15 mouse cellular contexts compared by ENCODE assay signal in genomic region chr2:25878516-25878915, GRCm38 (mm10). TPM values are rescaled to one million over a fixed set of nuclear protein-coding genes. Genes with fewer than 3 reads are reported as not detected.
DNase-seq lines count a peak whose midpoint lies in the region; ATAC-seq and TF ChIP-seq lines count a peak whose summit lies in the region.
"Had no signal": no experiment of that assay in that cellular context is flagged by ENCODE, and none has a peak within 500 bp of the region (broad histone marks: within the 10 kb centered on the region; RNA-seq: fewer than 3 reads in every experiment).

No protein-coding gene starts in this region.

- no peak overlapping the region for H3K27ac ChIP-seq in limb, embryonic 12.5 days
- H3K27ac ChIP-seq in limb, embryonic 10.5 days = no peak overlapping the region
- no peak overlapping the region for H3K27ac ChIP-seq in hindbrain, embryonic 16.5 days (ENCODE audit: low read depth, low read length)
- no peak overlapping the region for H3K27ac ChIP-seq in olfactory bulb, adult 2 months (ENCODE audit: insufficient read depth, low read depth, low read length)
- H3K27ac ChIP-seq: heart, embryonic 13.5 days; kidney, postnatal 0 days; liver, embryonic 14.5 days had no signal

- peaks cover 63% of the 10 kb centered on the region for H3K27me3 ChIP-seq in limb, embryonic 12.5 days
- H3K27me3 ChIP-seq in limb, embryonic 10.5 days (ENCODE audit: low read depth, poor library complexity, severe bottlenecking) = peaks cover 52% of the 10 kb centered on the region
- no peaks in the 10 kb centered on the region; the same call in 1 of the 2 replicates for H3K27me3 ChIP-seq in hindbrain, embryonic 16.5 days (replicated peaks; ENCODE audit: control insufficient read depth, insufficient read depth, low read length)

- no peak for DNase-seq in limb, embryonic 10.5 days (ENCODE audit: low spot score)
- peak; percentile 41 to 45 for DNase-seq in cerebellum, postnatal 10 days
- no peak for DNase-seq in frontal cortex, postnatal 25 days (ENCODE audit: low spot score in 2 of 2)
- DNase-seq in urinary bladder, postnatal 25 days (ENCODE audit: low spot score) = no peak
- DNase-seq: gastrocnemius, postnatal 25 days; spleen, adult 18-20 months had no signal

- 72% methylated on average over 2 of the region's 2 CpGs for WGBS in limb, embryonic 12.5 days
- 76% methylated on average over 2 of the region's 2 CpGs for WGBS in limb, embryonic 10.5 days
- WGBS in hindbrain, embryonic 16.5 days = 68% methylated on average over 2 of the region's 2 CpGs
- 52% methylated on average over 2 of the region's 2 CpGs for WGBS in olfactory bulb, adult 2 months

- TF ChIP-seq CTCF in olfactory bulb, adult 2 months (IDR thresholded peaks at IDR 0.05; ENCODE audit: insufficient read depth, low read depth, low read length) = no peak

- H3K9ac ChIP-seq in limb, embryonic 12.5 days (replicated peaks) = no peak overlapping the region
- peak overlapping the region; percentile 85 for H3K9ac ChIP-seq in hindbrain, embryonic 16.5 days (ENCODE audit: low read depth, low read length)
- H3K9ac ChIP-seq: heart, embryonic 13.5 days; liver, embryonic 14.5 days had no signal

- no peak overlapping the region for H3K4me2 ChIP-seq in limb, embryonic 12.5 days
- peak overlapping the region; percentile 77 for H3K4me2 ChIP-seq in hindbrain, embryonic 16.5 days (ENCODE audit: low read length)

- peaks cover 8% of the 10 kb centered on the region; the same call in 1 of the 2 replicates for H3K4me1 ChIP-seq in limb, embryonic 12.5 days (replicated peaks)
- peaks cover 19% of the 10 kb centered on the region for H3K4me1 ChIP-seq in limb, embryonic 10.5 days
- peaks cover 12% of the 10 kb centered on the region for H3K4me1 ChIP-seq in hindbrain, embryonic 16.5 days (ENCODE audit: control insufficient read depth, insufficient read depth, low read depth, low read length)
- H3K4me1 ChIP-seq in olfactory bulb, adult 2 months (ENCODE audit: control insufficient read depth, insufficient read depth, low read length) = peaks cover 30% of the 10 kb centered on the region

- H3K9me3 ChIP-seq in limb, embryonic 12.5 days = 0 out of 2 replicates have a peak, but pooled peaks cover 3% of the 10 kb centered on the region
- no peaks in the 10 kb centered on the region; the same call in 1 of the 2 replicates for H3K9me3 ChIP-seq in limb, embryonic 10.5 days (replicated peaks)
- H3K9me3 ChIP-seq in hindbrain, embryonic 16.5 days (ENCODE audit: control insufficient read depth, low read length) = no peaks in the 10 kb centered on the region

- no peaks in the 10 kb centered on the region for H3K36me3 ChIP-seq in limb, embryonic 12.5 days
- H3K36me3 ChIP-seq in limb, embryonic 10.5 days = no peaks in the 10 kb centered on the region
- H3K36me3 ChIP-seq in hindbrain, embryonic 16.5 days (ENCODE audit: control insufficient read depth, insufficient read depth, low read length) = no peaks in the 10 kb centered on the region
- H3K36me3 ChIP-seq: heart, embryonic 13.5 days had no signal

- ATAC-seq in limb, embryonic 12.5 days (ENCODE audit: insufficient number of reproducible peaks, insufficient read depth, low FRiP score, low TSS enrichment, low read depth) = no peak
- no peak for ATAC-seq in hindbrain, embryonic 16.5 days
- ATAC-seq: activated CD4-positive, CD25-positive, alpha-beta regulatory T cell, adult 4 months; CD4-positive, CD25-positive, alpha-beta regulatory T cell, adult 4 months; inflammation-experienced regulatory T-cells, adult 6 months had no signal

- peak overlapping the region; percentile 47; the same call in 1 of the 2 replicates for H3K4me3 ChIP-seq in limb, embryonic 12.5 days (replicated peaks)
- H3K4me3 ChIP-seq in limb, embryonic 10.5 days = no peak overlapping the region
- H3K4me3 ChIP-seq in hindbrain, embryonic 16.5 days (ENCODE audit: low read length) = peak overlapping the region; percentile 68
- peak overlapping the region; percentile 82 for H3K4me3 ChIP-seq in olfactory bulb, adult 2 months (ENCODE audit: insufficient read depth, low read depth, low read length)

- no peak for TF ChIP-seq POLR2A in olfactory bulb, adult 2 months (IDR thresholded peaks at IDR 0.05; ENCODE audit: insufficient read depth, low read depth, low read length)

RNA-seq across cellular contexts. Expression of gene Kcnt1, which starts 15.0 kb away (rescaled TPM):
- polyA plus RNA-seq in limb, embryonic 12.5 days (2016; fragmentation: Nextera tagmentation; extraction: Ambion mirVana) = 0.34 and 0.49 TPM in 2 replicates
- 0.20 TPM in 1 of 2 replicates, not detected in the other for polyA plus RNA-seq in limb, embryonic 10.5 days (2016; fragmentation: Nextera tagmentation; extraction: Ambion mirVana)
- 21.2 and 27.4 TPM in 2 replicates for polyA plus RNA-seq in hindbrain, embryonic 16.5 days (2015; fragmentation: Nextera tagmentation; extraction: Ambion mirVana)
- 206 and 256 TPM in 2 replicates for polyA plus RNA-seq in olfactory bulb, adult 2 months (2012; ENCODE audit: insufficient read depth, insufficient read length, low replicate concordance, missing spikeins)
- polyA plus RNA-seq: inflammation-experienced regulatory T-cells, adult 6 months had no signal

RNA-seq across cellular contexts. Expression of gene Sohlh1, which starts 31.5 kb away (rescaled TPM):
- polyA plus RNA-seq in limb, embryonic 12.5 days (2016; fragmentation: Nextera tagmentation; extraction: Ambion mirVana) = 0.16 TPM in 1 of 2 replicates, not detected in the other
- polyA plus RNA-seq in limb, embryonic 10.5 days (2016; fragmentation: Nextera tagmentation; extraction: Ambion mirVana) = not detected in 2 replicates
- polyA plus RNA-seq in hindbrain, embryonic 16.5 days (2015; fragmentation: Nextera tagmentation; extraction: Ambion mirVana) = not detected in 2 replicates
- polyA plus RNA-seq in olfactory bulb, adult 2 months (2012; ENCODE audit: insufficient read depth, insufficient read length, low replicate concordance, missing spikeins) = not detected in 2 replicates
- polyA plus RNA-seq: heart, embryonic 13.5 days; kidney, postnatal 0 days; liver, embryonic 14.5 days had no signal

RNA-seq across cellular contexts. Expression of gene Lcn9, which starts 55.6 kb away (rescaled TPM):
- not detected in 2 replicates for polyA plus RNA-seq in limb, embryonic 12.5 days (2016; fragmentation: Nextera tagmentation; extraction: Ambion mirVana)
- not detected in 2 replicates for polyA plus RNA-seq in limb, embryonic 10.5 days (2016; fragmentation: Nextera tagmentation; extraction: Ambion mirVana)
- not detected in 2 replicates for polyA plus RNA-seq in hindbrain, embryonic 16.5 days (2015; fragmentation: Nextera tagmentation; extraction: Ambion mirVana)
- not detected in 2 replicates for polyA plus RNA-seq in olfactory bulb, adult 2 months (2012; ENCODE audit: insufficient read depth, insufficient read length, low replicate concordance, missing spikeins)
- polyA plus RNA-seq: activated CD4-positive, CD25-positive, alpha-beta regulatory T cell, adult 4 months; CD4-positive, CD25-positive, alpha-beta regulatory T cell, adult 4 months; heart, embryonic 13.5 days; inflammation-experienced regulatory T-cells, adult 6 months; kidney, postnatal 0 days; liver, embryonic 14.5 days had no signal

Comparison
In these comparisons a context has a peak if more than half of its experiments do, and no peak if none do; other contexts are left out.
1. DNase-seq: peak in cerebellum, postnatal 10 days (2 of 2); none in limb, embryonic 10.5 days (single experiment), frontal cortex, postnatal 25 days (0 of 2) and urinary bladder, postnatal 25 days (single experiment).
2. RNA of gene Kcnt1, which starts 15.0 kb away (polyA plus RNA-seq): 206 to 256 TPM in olfactory bulb, adult 2 months and 21.2 to 27.4 TPM in hindbrain, embryonic 16.5 days; 0.34 to 0.49 TPM in limb, embryonic 12.5 days and 0.20 TPM in limb, embryonic 10.5 days; every median in the first group is over 10 times any median in the second.